Mouse (Mus musculus) midbrain, embryonic 13.5 days (tissue): ENCODE data around the gene Pm20d2. TPM values are rescaled to one million over a fixed set of nuclear protein-coding genes. Genes with fewer than 3 reads are reported as not detected.

ENCODE experiments used
- ATAC-seq: fragments of 200-750 bp; cut with Nextera tagmentation; 2 replicates; pipeline ENCODE4 v1.8.0; 2017; ENCODE audit warnings: mild to moderate bottlenecking, moderate TSS enrichment, moderate library complexity
- H3K27ac ChIP-seq: fragments of 300-500 bp; sonication (generic); 2 replicates; pipeline ENCODE4 v1.5.1; 2015; ENCODE audit warnings: inconsistent platforms, mild to moderate bottlenecking, moderate library complexity
- H3K27me3 ChIP-seq: fragments of 300-500 bp; sonication (generic); 2 replicates; pipeline ENCODE4 v1.6.1; 2015; ENCODE audit warnings: mild to moderate bottlenecking, inconsistent platforms
- H3K36me3 ChIP-seq: fragments of 300-500 bp; sonication (generic); 2 replicates; pipeline ENCODE4 v1.6.1; 2015; ENCODE audit warnings: mild to moderate bottlenecking, inconsistent platforms
- H3K4me1 ChIP-seq: fragments of 300-500 bp; sonication (generic); replicated peaks from 2 replicates; pipeline ENCODE4 v1.6.1; 2015; ENCODE audit warnings: inconsistent platforms
- H3K4me2 ChIP-seq: fragments of 300-500 bp; sonication (generic); replicated peaks from 2 replicates; pipeline ENCODE4 v1.6.1; 2015; ENCODE audit warnings: moderate library complexity, mild to moderate bottlenecking, inconsistent platforms
- H3K4me3 ChIP-seq: fragments of 300-500 bp; sonication (generic); replicated peaks from 2 replicates; pipeline ENCODE4 v1.5.1; 2015; ENCODE audit warnings: mild to moderate bottlenecking, inconsistent platforms
- H3K9ac ChIP-seq: fragments of 300-500 bp; sonication (generic); replicated peaks from 2 replicates; pipeline ENCODE4 v1.6.1; 2015; ENCODE audit warnings: mild to moderate bottlenecking, inconsistent platforms
- H3K9me3 ChIP-seq: fragments of 300-500 bp; sonication (generic); 2 replicates; pipeline ENCODE4 v1.6.1; 2016; ENCODE audit warnings: mild to moderate bottlenecking, inconsistent platforms
- WGBS: fragments of 180-500 bp; shearing (Covaris S2); methylation state at CpG from one replicate; pipeline ENCODE4 v1.1.7; 2015; 5-methylcytosine and 5-hydroxymethylcytosine counted together
- polyA plus RNA-seq: library from polyadenylated mRNA; unstranded; fragments of >200 nt; fragmentation: Nextera tagmentation; extraction: Ambion mirVana; gene quantifications from 2 replicates; pipeline ENCODE4 v1.2.1, GENCODE M21; 2015

Pm20d2 gene
- polyA plus RNA-seq: 1.2 and 1.7 TPM in 2 replicates

- peak within 1 kb of the TSS; percentile 91 for H3K27ac ChIP-seq
- peaks cover 11% of the 10 kb centered on the region for H3K27me3 ChIP-seq
- ATAC-seq: no peak
- 0 out of 2 replicates have a peak, but pooled peaks cover 2% of the 10 kb centered on the region for H3K9me3 ChIP-seq
- no peaks in the 10 kb centered on the region for H3K36me3 ChIP-seq
- peak within 1 kb of the TSS; percentile 70 for H3K4me3 ChIP-seq
- H3K9ac ChIP-seq: peak within 1 kb of the TSS; percentile 73
- WGBS: 18% methylated on average over 6 of the region's 6 CpGs
- peaks cover 11% of the 10 kb centered on the region for H3K4me1 ChIP-seq
- peak within 1 kb of the TSS; percentile 72 for H3K4me2 ChIP-seq
Observed at GRCm38 (mm10) chr4:33189735-33190036, at the start of gene Pm20d2. Pm20d2 (minus strand) TSS chr4:33189737.

- Histone ChIP-seq H3K4me2 (no peak overlapping the region), H3K27ac (no peak overlapping the region), H3K9me3 (no peaks in the 10 kb centered on the region), H3K4me1 (no peaks in the 10 kb centered on the region), H3K9ac (no peak overlapping the region), H3K4me3 (no peak overlapping the region), H3K36me3 (peaks cover 9% of the 10 kb centered on the region), H3K27me3 (no peaks in the 10 kb centered on the region)
- ATAC-seq: no peak
- 93% methylated on average over 18 of the region's 18 CpGs for WGBS
Observed at GRCm38 (mm10) chr4:33230881-33231280, 41.3 kb upstream of the Pm20d2 start.

GRCm38 (mm10) chr4:33229639-33230038 lies 40.1 kb upstream of the Pm20d2 start:
- Histone ChIP-seq H3K36me3 (peaks cover 9% of the 10 kb centered on the region), H3K27me3 (no peaks in the 10 kb centered on the region), H3K4me1 (no peaks in the 10 kb centered on the region), H3K9me3 (no peaks in the 10 kb centered on the region), H3K27ac (no peak overlapping the region), H3K4me2 (no peak overlapping the region), H3K9ac (no peak overlapping the region), H3K4me3 (no peak overlapping the region)
- WGBS: 81% methylated on average over 4 of the region's 4 CpGs
- no peak for ATAC-seq

- 91% methylated on average over 7 of the region's 7 CpGs for WGBS
- Histone ChIP-seq H3K36me3 (peaks cover 9% of the 10 kb centered on the region), H3K9me3 (no peaks in the 10 kb centered on the region), H3K4me3 (no peak overlapping the region), H3K4me2 (no peak overlapping the region), H3K4me1 (0 out of 2 replicates have a peak, but pooled peaks cover 2% of the 10 kb centered on the region), H3K9ac (no peak overlapping the region), H3K27me3 (no peaks in the 10 kb centered on the region), H3K27ac (no peak overlapping the region)
- ATAC-seq: no peak
Observed at GRCm38 (mm10) chr4:33227164-33227563, 37.6 kb upstream of the Pm20d2 start.

GRCm38 (mm10) chr4:33224003-33224675 lies 34.6 kb upstream of the Pm20d2 start:
- Histone ChIP-seq H3K4me1 (0 out of 2 replicates have a peak, but pooled peaks cover 2% of the 10 kb centered on the region), H3K27ac (no peak overlapping the region), H3K9ac (no peak overlapping the region), H3K4me3 (no peak overlapping the region), H3K9me3 (no peaks in the 10 kb centered on the region), H3K27me3 (no peaks in the 10 kb centered on the region), H3K4me2 (no peak overlapping the region), H3K36me3 (no peaks in the 10 kb centered on the region; the same call in 1 of the 2 replicates)
- no peak for ATAC-seq
- WGBS: 74% methylated on average over 7 of the region's 7 CpGs

- 50% methylated on average over 1 of the region's 1 CpGs for WGBS
- no peak for ATAC-seq
- H3K9ac ChIP-seq: no peak overlapping the region
- no peak overlapping the region for H3K4me2 ChIP-seq
- H3K36me3 ChIP-seq: no peaks in the 10 kb centered on the region
- H3K27ac ChIP-seq: no peak overlapping the region
- H3K4me1 ChIP-seq: 0 out of 2 replicates have a peak, but pooled peaks cover 2% of the 10 kb centered on the region
- H3K27me3 ChIP-seq: no peaks in the 10 kb centered on the region
- no peaks in the 10 kb centered on the region for H3K9me3 ChIP-seq
- H3K4me3 ChIP-seq: no peak overlapping the region
Observed at GRCm38 (mm10) chr4:33221847-33222246, 32.3 kb upstream of the Pm20d2 start.

GRCm38 (mm10) chr4:33208881-33209841 lies 19.6 kb upstream of the Pm20d2 start, which contains the start of gene Srsf12:
Srsf12 (plus strand) TSS chr4:33208991.
- H3K4me1 ChIP-seq: peaks cover 10% of the 10 kb centered on the region
- ATAC-seq: peak; percentile 83

GRCm38 (mm10) chr4:33207551-33207950 lies 18.0 kb upstream of the Pm20d2 start:
- H3K9me3 ChIP-seq: peaks cover 9% of the 10 kb centered on the region
- ATAC-seq: no peak
- no peak overlapping the region for H3K4me3 ChIP-seq
- H3K4me2 ChIP-seq: no peak overlapping the region
- no peaks in the 10 kb centered on the region for H3K27me3 ChIP-seq
- no peaks in the 10 kb centered on the region for H3K36me3 ChIP-seq
- H3K9ac ChIP-seq: no peak overlapping the region
- H3K4me1 ChIP-seq: peaks cover 10% of the 10 kb centered on the region
- WGBS: 72% methylated on average over 2 of the region's 2 CpGs
- no peak overlapping the region for H3K27ac ChIP-seq

More at GRCm38 (mm10) chr4:33208881-33209841, 19.6 kb upstream of the Pm20d2 start, which contains the start of gene Srsf12:
- Histone ChIP-seq H3K4me3 (peak within 1 kb of the TSS; percentile 78), H3K4me2 (peak within 1 kb of the TSS; percentile 96), H3K27me3 (no peaks in the 10 kb centered on the region), H3K27ac (peak within 1 kb of the TSS; percentile 77), H3K9me3 (peaks cover 11% of the 10 kb centered on the region), H3K9ac (peak within 1 kb of the TSS; percentile 90), H3K36me3 (no peaks in the 10 kb centered on the region)
- WGBS: 3% methylated on average over 65 of the region's 65 CpGs

GRCm38 (mm10) chr4:33204682-33205081 lies 15.1 kb upstream of the Pm20d2 start:
- Histone ChIP-seq H3K9me3 (no peaks in the 10 kb centered on the region), H3K27ac (no peak overlapping the region), H3K36me3 (no peaks in the 10 kb centered on the region), H3K9ac (no peak overlapping the region), H3K4me3 (no peak overlapping the region), H3K27me3 (no peaks in the 10 kb centered on the region), H3K4me1 (peaks cover 7% of the 10 kb centered on the region), H3K4me2 (no peak overlapping the region)
- WGBS: under 1% methylated on average over 4 of the region's 4 CpGs
- ATAC-seq: no peak

- Histone ChIP-seq H3K4me3 (no peak overlapping the region), H3K36me3 (no peaks in the 10 kb centered on the region), H3K9ac (no peak overlapping the region), H3K4me1 (0 out of 2 replicates have a peak, but pooled peaks cover 3% of the 10 kb centered on the region), H3K27ac (no peak overlapping the region), H3K27me3 (no peaks in the 10 kb centered on the region), H3K9me3 (0 out of 2 replicates have a peak, but pooled peaks cover 2% of the 10 kb centered on the region), H3K4me2 (no peak overlapping the region)
- ATAC-seq: no peak
- 2% methylated on average over 2 of the region's 2 CpGs for WGBS
Observed at GRCm38 (mm10) chr4:33198117-33198516, 8.6 kb upstream of the Pm20d2 start.

GRCm38 (mm10) chr4:33188781-33189734 lies 479 bp downstream of the Pm20d2 start:
- H3K4me3 ChIP-seq: peak overlapping the region; percentile 70
- H3K4me1 ChIP-seq: peaks cover 11% of the 10 kb centered on the region
- no peaks in the 10 kb centered on the region for H3K9me3 ChIP-seq
- peak overlapping the region; percentile 73 for H3K9ac ChIP-seq
- H3K4me2 ChIP-seq: peak overlapping the region; percentile 72
- peak; percentile 95 for ATAC-seq
- WGBS: under 1% methylated on average over 120 of the region's 123 CpGs
- no peaks in the 10 kb centered on the region for H3K36me3 ChIP-seq
- peaks cover 11% of the 10 kb centered on the region for H3K27me3 ChIP-seq
- H3K27ac ChIP-seq: peak overlapping the region; percentile 91
